ENCODE assay signal across 8 mouse cellular contexts in genomic region chr11:121701244-121701643, GRCm38 (mm10). TPM values are rescaled to one million over a fixed set of nuclear protein-coding genes. Genes with fewer than 3 reads are reported as not detected.
DNase-seq lines count a peak whose midpoint lies in the region; ATAC-seq and TF ChIP-seq lines count a peak whose summit lies in the region.

TSS of gene Metrnl (plus strand) at chr11:121701544.

- WGBS in liver, adult 2 months, result 93% methylated on average over 5 of the region's 5 CpGs
- 88% methylated on average over 5 of the region's 5 CpGs for WGBS in embryonic facial prominence, embryonic 10.5 days

- peak within 1 kb of the TSS; percentile 81 for H3K4me3 ChIP-seq in liver, adult 2 months (ENCODE audit: insufficient read depth, low read depth, low read length)
- peak within 1 kb of the TSS; percentile 77 for H3K4me3 ChIP-seq in embryonic facial prominence, embryonic 10.5 days
- peak within 1 kb of the TSS; percentile 97 for H3K4me3 ChIP-seq in megakaryocyte, embryonic 14.5 days (replicated peaks)

- peaks cover 6% of the 10 kb centered on the region for H3K4me1 ChIP-seq in liver, adult 2 months (ENCODE audit: control insufficient read depth, insufficient read depth, low read length)
- H3K4me1 ChIP-seq in embryonic facial prominence, embryonic 10.5 days, result peaks cover 35% of the 10 kb centered on the region
- H3K4me1 ChIP-seq in megakaryocyte, embryonic 14.5 days, result peaks cover 66% of the 10 kb centered on the region

- no peak for DNase-seq in liver, adult 2 months (ENCODE audit: extremely low read depth, low read depth, low spot score)
- no peak for DNase-seq in liver
- DNase-seq in embryonic facial prominence, embryonic 10.5 days (ENCODE audit: low spot score), result no peak
- no peak for DNase-seq in thymus, postnatal 0 days (ENCODE audit: low spot score)
- DNase-seq in embryo, embryonic 11 days, result no peak
- DNase-seq in right cerebral cortex, postnatal 10 days (ENCODE audit: low spot score in 2 of 2), result no peak

- peak within 1 kb of the TSS; percentile 86 for H3K9ac ChIP-seq in liver, adult 2 months (ENCODE audit: low read depth, low read length)

- H3K79me2 ChIP-seq in liver, adult 2 months (ENCODE audit: control insufficient read depth, insufficient read depth, low read length), result no peaks in the 10 kb centered on the region; the same call in 1 of the 2 replicates

- no peaks in the 10 kb centered on the region for H3K36me3 ChIP-seq in liver, adult 2 months (ENCODE audit: control insufficient read depth, insufficient read depth, low read length)
- no peaks in the 10 kb centered on the region for H3K36me3 ChIP-seq in embryonic facial prominence, embryonic 10.5 days (replicated peaks)
- no peaks in the 10 kb centered on the region for H3K36me3 ChIP-seq in megakaryocyte, embryonic 14.5 days (replicated peaks; ENCODE audit: low read length)

- no peaks in the 10 kb centered on the region for H3K9me3 ChIP-seq in embryonic facial prominence, embryonic 10.5 days
- H3K9me3 ChIP-seq in megakaryocyte, embryonic 14.5 days, result no peaks in the 10 kb centered on the region

- H3K27me3 ChIP-seq in liver, adult 2 months (ENCODE audit: control insufficient read depth, insufficient read depth, low read length), result no peaks in the 10 kb centered on the region
- H3K27me3 ChIP-seq in embryonic facial prominence, embryonic 10.5 days (replicated peaks; ENCODE audit: low read depth, poor library complexity, severe bottlenecking), result peaks cover 55% of the 10 kb centered on the region
- H3K27me3 ChIP-seq in megakaryocyte, embryonic 14.5 days (replicated peaks), result peaks cover 31% of the 10 kb centered on the region

- peak within 1 kb of the TSS; percentile 75 for H3K27ac ChIP-seq in liver, adult 2 months (replicated peaks; ENCODE audit: insufficient read depth, low read depth, low read length)
- peak within 1 kb of the TSS; percentile 73 for H3K27ac ChIP-seq in embryonic facial prominence, embryonic 10.5 days (replicated peaks)

- ATAC-seq in hematopoietic stem cell, adult 5-6 weeks (replicated peaks in 1 of 2; ENCODE audit: insufficient read depth in 1 of 2, low FRiP score in 2 of 2, low TSS enrichment in 1 of 2, low read depth in 1 of 2, poor library complexity in 2 of 2, severe bottlenecking in 2 of 2), result no peak

- no peak for TF ChIP-seq POLR2A in liver, adult 2 months (IDR thresholded peaks at IDR 0.05; ENCODE audit: extremely low read depth, insufficient read depth, low read length)

- no peak for TF ChIP-seq CTCF in liver, adult 2 months (IDR thresholded peaks at IDR 0.05; ENCODE audit: low read depth, low read length)

RNA-seq across cellular contexts. Expression of gene Metrnl, which starts in this region (rescaled TPM):
- total RNA-seq in liver, adult 2 months (2014; rRNA removed), result 4.3 and 5.3 TPM in 2 replicates
- polyA plus RNA-seq in liver, adult 2 months (2012; rRNA removed), result 4.8 and 5.5 TPM in 2 replicates
- 8.4 and 8.5 TPM in 2 replicates for polyA plus RNA-seq in embryonic facial prominence, embryonic 10.5 days (2016; fragmentation: Nextera tagmentation; extraction: Ambion mirVana)
- total RNA-seq in hematopoietic stem cell, adult 5-6 weeks (2017), result 9.2 and 12.2 TPM in 2 replicates
- polyA plus RNA-seq in megakaryocyte, embryonic 14.5 days (2012; ENCODE audit: insufficient read depth, low replicate concordance), result 2.1 and 12.5 TPM in 2 replicates
- 6.6 and 7.0 TPM in 2 replicates for polyA plus RNA-seq in thymus, postnatal 0 days (2015; fragmentation: Nextera tagmentation; extraction: Ambion mirVana)
